Mouse (Mus musculus) liver, adult (tissue): Measurements from ENCODE around the gene Cntnap1.

Source experiments
- GATA4 ChIP-seq: IDR thresholded peaks from 2 replicates; pipeline ENCODE4 v1.6.1; 2014; ENCODE audit warnings: mild to moderate bottlenecking, low read length; ENCODE audit not compliant: insufficient replicate concordance

Gene Cntnap1

GRCm38 (mm10) chr11:101174851-101175628 is 4.7 kb downstream of the Cntnap1 start, which contains the start of gene Ccr10:
Ccr10 (minus strand) TSS chr11:101175443.
- TF ChIP-seq GATA4: no peak

- no peak for TF ChIP-seq GATA4
These were observed 5.4 kb downstream of the Cntnap1 start for GRCm38 (mm10) chr11:101175636-101176116.

GRCm38 (mm10) chr11:101176117-101176691 is 5.9 kb downstream of the Cntnap1 start:
- TF ChIP-seq GATA4: no peak

GRCm38 (mm10) chr11:101176933-101177773 is 6.8 kb downstream of the Cntnap1 start:
- no peak for TF ChIP-seq GATA4

GRCm38 (mm10) chr11:101178061-101179058 is 8.0 kb downstream of the Cntnap1 start:
- TF ChIP-seq GATA4: no peak

- TF ChIP-seq GATA4: no peak
These were observed 9.0 kb downstream of the Cntnap1 start for GRCm38 (mm10) chr11:101179306-101179705.

GRCm38 (mm10) chr11:101180261-101180660 is 9.9 kb downstream of the Cntnap1 start:
- TF ChIP-seq GATA4: no peak

GRCm38 (mm10) chr11:101180846-101181740 is 10.8 kb downstream of the Cntnap1 start:
- no peak for TF ChIP-seq GATA4

GRCm38 (mm10) chr11:101181961-101182360 is 11.6 kb downstream of the Cntnap1 start:
- TF ChIP-seq GATA4: no peak

- no peak for TF ChIP-seq GATA4
These were observed 12.6 kb downstream of the Cntnap1 start for GRCm38 (mm10) chr11:101182771-101183517.

- TF ChIP-seq GATA4: no peak
These were observed 14.7 kb downstream of the Cntnap1 start for GRCm38 (mm10) chr11:101184984-101185383.

GRCm38 (mm10) chr11:101185441-101185840 is 15.1 kb downstream of the Cntnap1 start:
- TF ChIP-seq GATA4: no peak
